Mouse (Mus musculus) heart, embryonic 16.5 days (tissue): Measurements from ENCODE around the gene Eif2b1. TPM values are rescaled to one million over a fixed set of nuclear protein-coding genes. Genes with fewer than 3 reads are reported as not detected.
A peak's percentile ranks its signal among the peaks of the same experiment; 100 is the strongest.

ENCODE experiments used
- ATAC-seq: fragments of 200-750 bp; cut with Nextera tagmentation; replicated peaks from 2 replicates; pipeline ENCODE4 v1.8.0; 2017; ENCODE audit warnings: moderate number of reproducible peaks; ENCODE audit not compliant: insufficient read depth, low FRiP score; ENCODE audit errors: extremely low read depth
- H3K27ac ChIP-seq: fragments of 300-500 bp; sonication (generic); 2 replicates; pipeline ENCODE4 v1.5.1; 2014; ENCODE audit warnings: mild to moderate bottlenecking, low read length, control low read depth, moderate library complexity
- H3K27me3 ChIP-seq: fragments of 300-500 bp; sonication (generic); 2 replicates; pipeline ENCODE4 v1.6.1; 2014; ENCODE audit warnings: low read length, mixed read lengths; ENCODE audit not compliant: control insufficient read depth, insufficient read depth
- H3K36me3 ChIP-seq: fragments of 300-500 bp; sonication (generic); 2 replicates; pipeline ENCODE4 v1.6.1; 2014; ENCODE audit not compliant: control insufficient read depth, insufficient read depth
- H3K4me1 ChIP-seq: fragments of 300-500 bp; sonication (generic); 2 replicates; pipeline ENCODE4 v1.6.1; 2014; ENCODE audit warnings: low read length, mixed read lengths; ENCODE audit not compliant: control insufficient read depth, insufficient read depth
- H3K4me2 ChIP-seq: fragments of 300-500 bp; sonication (generic); 2 replicates; pipeline ENCODE4 v1.6.1; 2014; ENCODE audit warnings: low read depth, mild to moderate bottlenecking, control low read depth, low read length
- H3K4me3 ChIP-seq: fragments of 300-500 bp; sonication (generic); 2 replicates; pipeline ENCODE4 v1.5.1; 2014; ENCODE audit warnings: mild to moderate bottlenecking, control low read depth, low read length
- H3K9ac ChIP-seq: fragments of 300-500 bp; sonication (generic); 2 replicates; pipeline ENCODE4 v1.6.1; 2014; ENCODE audit warnings: low read length, control low read depth
- H3K9me3 ChIP-seq: fragments of 300-500 bp; sonication (generic); replicated peaks from 2 replicates; pipeline ENCODE4 v1.6.1; 2016; ENCODE audit warnings: low read length; ENCODE audit not compliant: control insufficient read depth
- WGBS: fragments of 180-500 bp; shearing (Covaris S2); extraction: QIAGEN DNeasy Blood & Tissue Kit; methylation state at CpG from one replicate; pipeline ENCODE4 v1.1.7; 2014; 5-methylcytosine and 5-hydroxymethylcytosine counted together
- polyA plus RNA-seq: library from polyadenylated mRNA; unstranded; fragments of >200 nt; fragmentation: Nextera tagmentation; extraction: Ambion mirVana; gene quantifications from 2 replicates; pipeline ENCODE4 v1.2.1, GENCODE M21; 2015

Eif2b1 gene
- polyA plus RNA-seq: 53.3 and 62.2 TPM in 2 replicates

DNA sequence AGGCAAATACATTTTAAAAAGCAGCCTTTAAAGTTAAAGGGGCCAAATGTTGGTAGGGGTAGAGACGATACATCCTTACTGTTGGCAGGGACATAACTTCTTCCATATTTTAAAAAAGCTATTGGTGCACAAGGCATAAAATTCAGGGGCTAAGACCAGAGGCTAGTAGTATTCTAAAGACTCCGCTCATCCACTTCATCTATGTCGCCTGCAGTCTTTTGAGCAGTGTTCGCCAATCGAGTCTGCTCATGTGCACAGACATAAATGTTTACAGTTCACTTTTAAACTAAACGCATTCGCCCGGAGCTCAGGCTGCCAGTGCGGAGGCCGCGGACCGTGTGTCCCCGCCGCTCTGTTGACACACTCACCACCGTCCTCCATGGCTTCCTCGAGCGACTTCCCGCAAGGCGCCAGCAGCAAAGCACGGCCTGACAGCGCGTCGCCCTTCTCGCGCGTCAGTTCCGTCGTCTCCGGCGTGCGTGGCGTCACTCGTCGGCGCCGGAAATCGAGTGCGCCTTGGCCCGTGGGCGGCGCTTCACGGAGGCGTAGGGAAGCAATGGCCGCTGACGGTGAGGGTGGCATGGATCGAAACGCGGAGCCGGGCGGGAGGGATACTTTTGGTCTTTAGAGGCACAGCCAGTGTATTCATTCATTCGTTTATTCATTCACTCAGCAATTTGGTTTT, at the start of gene Eif2b1, which contains the start of gene Gtf2h3:
Eif2b1 (minus strand) TSS at position 499 of the 685 bp plus-strand sequence.
Gtf2h3 (plus strand) TSS at position 508 of the 685 bp plus-strand sequence.
- no peaks in the 10 kb centered on the region for H3K27me3 ChIP-seq
- H3K4me2 ChIP-seq: peak within 1 kb of the TSS; percentile 91
- under 1% methylated on average over 51 of the region's 51 CpGs for WGBS
- H3K9me3 ChIP-seq: no peaks in the 10 kb centered on the region
- H3K27ac ChIP-seq: peak within 1 kb of the TSS; percentile 62
- peak within 1 kb of the TSS; percentile 78 for H3K4me3 ChIP-seq
- H3K36me3 ChIP-seq: peaks cover 25% of the 10 kb centered on the region
- H3K9ac ChIP-seq: peak within 1 kb of the TSS; percentile 77
- peak; percentile 91 for ATAC-seq
- H3K4me1 ChIP-seq: peaks cover 17% of the 10 kb centered on the region

DNA sequence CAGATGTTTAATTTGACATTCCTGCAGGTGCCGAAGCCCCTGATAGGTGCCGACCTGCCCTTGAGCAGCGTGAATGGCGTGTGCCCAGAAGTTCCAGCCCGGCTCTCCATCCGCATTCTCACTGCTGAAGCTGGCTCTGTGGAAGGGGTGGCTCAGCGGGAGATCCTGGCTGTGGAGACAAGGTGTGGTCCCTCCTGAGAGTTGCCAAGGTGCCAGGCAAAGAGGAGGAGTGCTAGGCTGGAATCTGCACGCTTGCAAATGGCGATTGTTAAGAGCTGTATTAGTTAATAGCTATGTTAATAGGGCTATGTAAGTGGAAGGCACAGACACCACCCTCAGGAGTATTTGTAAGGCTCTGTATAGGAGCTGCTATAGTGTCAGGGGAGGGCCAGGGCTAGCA, 45.4 kb upstream of the Eif2b1 start:
- H3K4me2 ChIP-seq: no peak overlapping the region
- no peak overlapping the region for H3K9ac ChIP-seq
- no peak for ATAC-seq
- no peak overlapping the region for H3K27ac ChIP-seq
- no peaks in the 10 kb centered on the region for H3K27me3 ChIP-seq
- H3K9me3 ChIP-seq: no peaks in the 10 kb centered on the region
- no peaks in the 10 kb centered on the region for H3K36me3 ChIP-seq
- WGBS: 84% methylated on average over 9 of the region's 9 CpGs
- no peak overlapping the region for H3K4me3 ChIP-seq
- H3K4me1 ChIP-seq: peaks cover 5% of the 10 kb centered on the region; the same call in 1 of the 2 replicates

DNA sequence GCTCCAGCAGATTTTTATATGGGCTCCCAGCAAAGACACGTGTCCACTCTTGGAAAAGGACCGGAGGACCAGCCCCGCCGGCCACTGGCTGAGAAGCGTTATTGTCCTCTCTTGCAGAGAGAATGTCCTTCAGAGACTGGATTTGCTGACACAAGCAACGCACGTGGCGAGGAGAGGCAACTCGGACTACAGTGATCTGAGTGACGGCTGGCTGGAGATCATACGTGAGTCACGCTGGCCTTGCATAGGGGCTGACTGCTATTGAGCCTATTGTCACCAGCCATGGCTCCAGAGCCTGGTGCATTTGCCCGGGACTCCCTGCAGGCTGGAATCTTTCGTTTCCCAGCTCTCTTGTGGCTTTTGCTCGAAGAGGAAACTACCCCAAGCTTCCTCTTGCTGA, 44.0 kb upstream of the Eif2b1 start:
- no peak overlapping the region for H3K9ac ChIP-seq
- H3K4me3 ChIP-seq: no peak overlapping the region
- no peaks in the 10 kb centered on the region for H3K27me3 ChIP-seq
- no peak for ATAC-seq
- H3K9me3 ChIP-seq: no peaks in the 10 kb centered on the region
- no peak overlapping the region for H3K27ac ChIP-seq
- H3K36me3 ChIP-seq: no peaks in the 10 kb centered on the region
- H3K4me1 ChIP-seq: peaks cover under 1% of the 10 kb centered on the region; the same call in 1 of the 2 replicates
- 84% methylated on average over 15 of the region's 15 CpGs for WGBS
- H3K4me2 ChIP-seq: no peak overlapping the region

DNA sequence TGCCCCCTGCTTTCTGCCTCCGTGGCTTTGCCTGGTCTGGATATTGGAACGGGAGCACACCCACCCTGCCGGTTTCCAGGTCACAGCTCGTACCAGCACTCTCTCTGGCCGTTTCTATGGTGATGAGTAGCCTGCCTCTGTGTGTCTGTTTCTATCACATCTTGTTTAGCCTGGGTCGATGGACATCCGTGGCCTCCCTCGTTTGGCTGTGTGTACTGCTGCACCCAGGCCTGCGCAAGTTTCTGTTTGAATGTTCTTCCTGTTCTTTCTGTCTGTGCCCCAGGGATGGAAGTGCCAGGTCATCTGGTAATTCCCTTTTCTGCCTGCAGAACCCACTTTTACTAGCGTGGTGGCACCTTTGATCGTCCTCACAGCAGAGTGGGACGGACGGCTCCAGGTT, 42.4 kb upstream of the Eif2b1 start:
- H3K4me2 ChIP-seq: no peak overlapping the region
- no peak overlapping the region for H3K4me3 ChIP-seq
- no peak overlapping the region for H3K9ac ChIP-seq
- no peaks in the 10 kb centered on the region for H3K4me1 ChIP-seq
- no peaks in the 10 kb centered on the region for H3K27me3 ChIP-seq
- no peaks in the 10 kb centered on the region for H3K36me3 ChIP-seq
- ATAC-seq: no peak
- 75% methylated on average over 13 of the region's 13 CpGs for WGBS
- H3K9me3 ChIP-seq: no peaks in the 10 kb centered on the region
- H3K27ac ChIP-seq: no peak overlapping the region

DNA sequence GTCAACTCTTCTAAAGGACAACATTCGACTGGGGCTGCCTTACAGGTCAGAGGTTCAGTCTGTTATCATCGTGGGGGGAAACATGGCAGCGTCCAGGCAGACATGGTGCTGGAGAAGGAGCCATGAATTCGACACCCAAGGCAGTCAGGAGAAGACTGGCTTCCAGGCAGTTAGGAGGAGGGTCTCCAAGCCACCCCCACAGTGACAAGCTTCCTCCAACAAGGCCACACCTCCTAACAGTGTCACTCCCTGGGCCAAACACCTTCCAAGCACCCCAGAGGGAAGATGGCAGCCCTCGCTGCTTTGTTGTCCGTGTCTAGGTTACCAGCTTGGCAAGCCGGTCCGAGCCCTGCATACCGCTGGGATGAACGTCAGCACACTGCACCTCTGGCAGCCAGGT, 39.8 kb upstream of the Eif2b1 start:
- Histone ChIP-seq H3K9ac (no peak overlapping the region), H3K9me3 (no peaks in the 10 kb centered on the region), H3K4me3 (no peak overlapping the region), H3K4me2 (no peak overlapping the region), H3K27ac (no peak overlapping the region), H3K27me3 (no peaks in the 10 kb centered on the region), H3K4me1 (no peaks in the 10 kb centered on the region), H3K36me3 (no peaks in the 10 kb centered on the region)
- no peak for ATAC-seq
- 74% methylated on average over 10 of the region's 10 CpGs for WGBS

DNA sequence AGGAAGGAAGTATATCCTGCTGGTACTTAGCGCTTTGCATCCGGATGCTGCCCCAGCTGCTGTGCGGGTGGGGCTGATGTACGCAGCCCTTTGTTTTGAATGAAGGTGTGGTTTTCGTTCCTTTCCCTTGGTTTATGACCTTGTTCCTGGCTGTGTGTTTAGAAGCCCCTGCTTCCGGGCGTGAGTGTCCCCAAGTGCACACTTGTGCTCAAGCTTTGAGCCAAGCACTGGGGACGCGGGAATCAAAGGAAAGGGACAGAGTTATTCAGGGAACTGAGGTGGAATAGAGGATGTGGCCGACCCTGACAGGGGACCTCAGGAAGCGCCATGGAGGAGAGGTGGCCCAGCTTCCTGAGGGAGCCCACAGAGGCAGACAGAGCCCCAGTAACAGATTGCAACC, 35.8 kb upstream of the Eif2b1 start:
- Histone ChIP-seq H3K9ac (no peak overlapping the region), H3K27ac (no peak overlapping the region), H3K4me2 (no peak overlapping the region), H3K36me3 (peaks cover 3% of the 10 kb centered on the region; the same call in 1 of the 2 replicates), H3K27me3 (no peaks in the 10 kb centered on the region), H3K9me3 (no peaks in the 10 kb centered on the region), H3K4me1 (no peaks in the 10 kb centered on the region), H3K4me3 (no peak overlapping the region)
- 74% methylated on average over 11 of the region's 11 CpGs for WGBS
- ATAC-seq: peak; percentile 41; the same call in 1 of the 2 replicates

DNA sequence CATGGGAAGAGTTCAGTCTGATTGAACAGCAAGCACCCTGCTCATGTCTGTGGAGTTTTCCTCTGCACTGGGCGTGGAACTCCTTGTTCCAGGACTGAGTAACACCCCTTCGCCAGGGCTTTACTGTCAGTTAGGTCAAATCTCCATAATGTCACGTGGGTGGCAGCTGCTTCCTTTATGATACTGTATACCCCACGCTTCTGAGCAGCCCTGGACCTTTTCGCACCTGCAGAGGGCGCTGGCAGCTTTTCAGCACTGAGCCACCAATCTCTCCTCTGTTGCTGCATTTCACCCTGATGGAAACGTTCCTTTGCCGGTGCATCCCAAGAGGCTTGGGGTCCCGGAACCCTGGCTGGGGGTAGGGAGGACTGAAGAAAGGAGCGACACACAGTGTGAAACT, 32.0 kb upstream of the Eif2b1 start:
- Histone ChIP-seq H3K4me3 (no peak overlapping the region), H3K27me3 (no peaks in the 10 kb centered on the region), H3K27ac (no peak overlapping the region), H3K4me1 (no peaks in the 10 kb centered on the region), H3K4me2 (no peak overlapping the region), H3K9ac (no peak overlapping the region), H3K36me3 (peaks cover 3% of the 10 kb centered on the region; the same call in 1 of the 2 replicates), H3K9me3 (no peaks in the 10 kb centered on the region)
- 74% methylated on average over 10 of the region's 10 CpGs for WGBS
- no peak for ATAC-seq

DNA sequence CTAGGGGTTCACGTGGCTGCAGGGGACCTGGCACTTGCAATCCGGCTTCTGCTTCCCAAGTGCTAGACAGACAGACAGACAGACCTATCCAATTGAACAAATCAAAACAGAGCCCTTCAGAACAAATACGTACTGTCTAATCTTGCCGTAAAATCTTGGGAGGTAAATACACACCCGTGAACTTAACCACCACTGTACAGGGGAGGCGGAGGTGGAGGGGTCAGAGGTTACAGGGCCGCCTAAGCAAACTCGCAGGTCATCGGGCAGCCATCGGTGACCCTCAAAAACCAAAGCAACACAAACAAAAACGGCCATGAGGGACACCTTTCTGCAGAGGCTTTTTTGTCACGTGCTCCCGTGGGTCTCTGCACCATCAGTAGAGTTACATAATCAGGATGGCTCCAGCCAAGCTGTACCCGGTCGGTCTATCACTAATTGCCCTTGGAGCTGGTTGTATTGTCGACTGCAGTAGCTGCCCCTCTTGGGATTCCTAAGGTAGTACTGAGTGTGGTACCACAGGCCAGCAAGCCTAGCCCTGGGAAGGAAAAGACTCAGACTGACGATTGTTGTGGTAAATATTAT, 26.2 kb upstream of the Eif2b1 start:
- WGBS: 82% methylated on average over 17 of the region's 17 CpGs
- Histone ChIP-seq H3K4me3 (no peak overlapping the region), H3K36me3 (no peaks in the 10 kb centered on the region), H3K9ac (no peak overlapping the region), H3K27ac (no peak overlapping the region), H3K4me1 (no peaks in the 10 kb centered on the region), H3K27me3 (no peaks in the 10 kb centered on the region), H3K4me2 (no peak overlapping the region), H3K9me3 (no peaks in the 10 kb centered on the region)
- ATAC-seq: no peak

DNA sequence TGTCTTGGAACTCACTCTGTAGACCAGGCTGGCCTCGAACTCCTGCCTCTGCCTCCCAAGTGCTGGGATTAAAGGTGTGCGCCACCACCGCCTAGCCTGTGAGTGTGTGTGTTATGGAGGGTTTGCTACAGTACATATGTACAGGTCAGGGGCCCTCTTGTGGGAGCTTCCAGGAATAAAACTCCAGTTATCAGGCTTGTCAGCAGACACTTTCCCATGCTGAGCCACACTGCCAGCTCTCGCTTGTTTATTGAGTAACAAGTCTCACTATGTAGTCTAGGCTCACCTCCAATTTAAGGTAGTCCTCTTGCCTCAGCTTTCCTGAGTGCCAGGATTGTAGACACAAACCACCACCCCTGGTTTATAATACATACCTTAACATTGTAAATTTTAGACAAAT, 25.4 kb upstream of the Eif2b1 start:
- H3K36me3 ChIP-seq: no peaks in the 10 kb centered on the region
- H3K27me3 ChIP-seq: no peaks in the 10 kb centered on the region
- H3K4me1 ChIP-seq: no peaks in the 10 kb centered on the region; the same call in 1 of the 2 replicates
- no peak overlapping the region for H3K27ac ChIP-seq
- ATAC-seq: no peak
- WGBS: 69% methylated on average over 4 of the region's 4 CpGs
- H3K4me3 ChIP-seq: no peak overlapping the region
- H3K9me3 ChIP-seq: no peaks in the 10 kb centered on the region
- H3K9ac ChIP-seq: no peak overlapping the region
- no peak overlapping the region for H3K4me2 ChIP-seq
